Mouse (Mus musculus): ENCODE measurements around the gene Eif3l. TPM values are rescaled to one million over a fixed set of nuclear protein-coding genes. Genes with fewer than 3 reads are reported as not detected.

The Eif3l gene
- polyA plus RNA-seq, 1 experiment from 2014 or later = 199 TPM

DNA sequence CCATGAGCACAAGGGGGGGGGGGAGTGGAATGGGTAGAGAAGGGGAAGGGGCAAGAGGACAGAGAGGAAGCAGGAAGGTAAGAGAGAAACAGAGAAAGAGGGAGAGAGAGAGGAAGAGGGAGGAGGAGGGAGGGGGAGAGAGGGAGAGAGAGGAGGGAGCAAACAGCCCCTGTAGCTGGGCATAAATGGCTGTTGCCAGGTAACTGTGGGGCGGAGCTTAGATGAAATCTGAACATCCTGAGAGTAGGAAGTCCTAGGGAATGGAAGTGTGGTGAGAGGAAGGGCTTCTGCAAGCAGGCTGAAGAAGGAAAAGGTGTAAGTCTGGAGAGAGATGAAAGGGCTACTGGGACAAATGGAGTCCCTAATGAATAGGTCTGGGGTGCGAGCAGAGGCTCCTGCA lies 8.7 kb upstream of the Eif3l start:
- ATAC-seq (replicated peaks; ENCODE audit: low FRiP score, low read depth) (no peak), DNase-seq (ENCODE audit: low spot score) (peak; percentile 58)
- Histone ChIP-seq H3K36me3 (ENCODE audit: insufficient read depth, low read length) (no peaks in the 10 kb centered on the region), H3K27ac (no peak overlapping the region), H3K27me3 (ENCODE audit: insufficient read depth, low read length) (no peaks in the 10 kb centered on the region), H3K4me1 (replicated peaks; ENCODE audit: insufficient read depth, low read length) (no peaks in the 10 kb centered on the region; the same call in 1 of the 2 replicates), H3K4me3 (replicated peaks; ENCODE audit: low read depth, low read length) (no peak overlapping the region), H3K9ac (ENCODE audit: low read depth, low read length) (no peak overlapping the region), H3K9me3 (replicated peaks; ENCODE audit: low read length) (no peaks in the 10 kb centered on the region), H3K4me2 (ENCODE audit: low read length) (no peak overlapping the region)
- 26% methylated on average over 2 of the region's 2 CpGs for WGBS
- TF ChIP-seq CTCF (IDR thresholded peaks at IDR 0.05; ENCODE audit: low read depth) = no peak

DNA sequence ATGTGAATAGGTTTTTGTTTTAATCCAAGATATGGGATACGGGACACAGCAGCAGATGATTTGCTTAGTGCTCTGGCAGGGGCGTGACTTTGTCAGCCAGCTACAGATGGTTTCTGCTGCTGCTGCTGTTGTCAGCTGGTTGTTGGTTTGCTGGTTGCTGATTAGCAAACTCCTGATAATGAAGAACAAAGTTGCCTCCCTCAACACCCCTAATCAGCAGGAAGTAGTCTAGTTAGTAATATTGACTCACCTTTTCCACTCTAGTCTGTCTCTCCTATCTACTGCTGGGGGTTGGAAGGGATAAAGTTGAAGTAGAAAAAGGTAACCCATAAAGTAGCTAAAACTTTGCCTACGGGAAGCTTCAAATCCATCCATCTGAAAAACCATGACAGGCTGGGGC lies 7.3 kb upstream of the Eif3l start:
- H3K27me3 ChIP-seq (ENCODE audit: insufficient read depth, low read length) = no peaks in the 10 kb centered on the region
- H3K9ac ChIP-seq (ENCODE audit: low read depth, low read length) = no peak overlapping the region
- 73% methylated on average over 3 of the region's 3 CpGs for WGBS
- no peak overlapping the region for H3K27ac ChIP-seq
- H3K4me1 ChIP-seq (replicated peaks; ENCODE audit: insufficient read depth, low read length) = no peaks in the 10 kb centered on the region; the same call in 1 of the 2 replicates
- no peak for DNase-seq (ENCODE audit: low spot score)
- H3K4me2 ChIP-seq (ENCODE audit: low read length) = no peak overlapping the region
- no peak for TF ChIP-seq CTCF (IDR thresholded peaks at IDR 0.05; ENCODE audit: low read depth)
- no peaks in the 10 kb centered on the region for H3K36me3 ChIP-seq (ENCODE audit: insufficient read depth, low read length)
- no peak for ATAC-seq (replicated peaks; ENCODE audit: low FRiP score, low read depth)
- H3K9me3 ChIP-seq (replicated peaks; ENCODE audit: low read length) = no peaks in the 10 kb centered on the region
- no peak overlapping the region for H3K4me3 ChIP-seq (replicated peaks; ENCODE audit: low read depth, low read length)

DNA sequence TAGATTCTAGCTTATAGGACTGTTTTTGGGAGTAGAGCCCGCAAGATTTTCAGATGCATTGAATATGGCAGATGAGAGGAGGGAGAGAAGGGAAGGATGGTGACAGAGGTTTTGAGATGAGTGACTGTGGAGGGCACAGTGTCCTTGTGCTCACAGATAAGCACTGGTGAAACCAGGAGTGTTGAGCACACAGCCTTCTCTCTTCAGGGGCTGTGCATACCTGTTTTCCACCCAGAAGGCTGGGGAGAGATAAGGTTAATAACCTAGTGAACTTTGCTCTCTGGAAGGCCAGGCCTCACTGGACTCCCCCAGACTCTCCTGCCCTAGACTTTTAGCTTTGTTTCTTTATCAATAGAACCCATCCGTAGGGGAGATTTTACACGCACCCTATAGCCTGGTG lies 6.6 kb upstream of the Eif3l start:
- no peak overlapping the region for H3K4me3 ChIP-seq (replicated peaks; ENCODE audit: low read depth, low read length)
- DNase-seq (ENCODE audit: low spot score) (no peak), ATAC-seq (replicated peaks; ENCODE audit: low FRiP score, low read depth) (no peak)
- no peak overlapping the region for H3K4me2 ChIP-seq (ENCODE audit: low read length)
- H3K36me3 ChIP-seq (ENCODE audit: insufficient read depth, low read length) = no peaks in the 10 kb centered on the region
- WGBS = 78% methylated on average over 3 of the region's 3 CpGs
- no peaks in the 10 kb centered on the region for H3K9me3 ChIP-seq (replicated peaks; ENCODE audit: low read length)
- H3K27me3 ChIP-seq (ENCODE audit: insufficient read depth, low read length) = no peaks in the 10 kb centered on the region
- H3K4me1 ChIP-seq (replicated peaks; ENCODE audit: insufficient read depth, low read length) = no peaks in the 10 kb centered on the region; the same call in 1 of the 2 replicates
- no peak overlapping the region for H3K27ac ChIP-seq
- TF ChIP-seq CTCF (IDR thresholded peaks at IDR 0.05; ENCODE audit: low read depth) = no peak
- H3K9ac ChIP-seq (ENCODE audit: low read depth, low read length) = no peak overlapping the region

DNA sequence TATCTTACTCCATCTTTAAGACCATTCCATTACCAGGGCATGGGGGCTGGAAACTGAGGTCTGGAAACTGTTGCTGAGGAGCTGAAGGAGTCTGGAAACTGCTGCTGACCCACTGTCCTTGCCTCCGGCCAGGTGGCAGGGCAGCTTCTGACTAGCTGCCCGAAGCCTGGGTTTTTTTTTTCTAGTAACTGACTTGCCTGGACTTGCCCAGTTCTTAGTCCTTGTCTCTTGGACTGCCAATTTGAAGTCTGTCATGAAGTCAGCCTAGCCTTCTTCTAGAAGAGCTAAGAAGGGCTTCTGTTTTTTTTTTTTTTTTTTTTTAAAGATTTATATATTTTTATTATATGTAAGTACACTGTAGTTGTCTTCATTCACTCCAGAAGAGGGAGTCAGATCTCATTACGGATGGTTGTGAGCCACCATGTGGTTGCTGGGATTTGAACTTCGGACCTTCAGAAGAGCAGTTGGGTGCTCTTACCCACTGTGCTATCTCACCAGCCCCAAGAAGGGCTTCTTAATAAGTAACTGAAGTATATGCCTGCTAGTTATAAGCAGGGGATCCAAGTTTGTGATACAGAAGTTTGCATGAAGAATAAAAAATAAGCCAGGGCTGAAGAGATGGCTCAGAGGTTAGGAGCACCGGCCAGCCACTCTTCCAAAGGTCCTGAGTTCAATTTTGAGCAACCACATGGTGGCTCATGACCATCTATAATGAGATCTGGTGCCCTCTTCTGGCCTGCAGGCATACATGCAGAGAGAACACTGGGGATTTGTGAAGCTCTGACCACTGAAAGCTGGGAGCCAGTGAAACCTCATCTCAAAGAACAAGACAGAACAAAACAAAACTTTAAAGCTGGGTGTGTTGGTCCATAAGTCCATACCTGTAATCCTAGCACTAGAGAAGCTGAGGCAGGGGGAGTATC lies 3.6 kb upstream of the Eif3l start:
- Histone ChIP-seq H3K4me3 (replicated peaks; ENCODE audit: low read depth, low read length) (no peak overlapping the region), H3K9me3 (replicated peaks; ENCODE audit: low read length) (no peaks in the 10 kb centered on the region), H3K4me1 (replicated peaks; ENCODE audit: insufficient read depth, low read length) (peaks cover 12% of the 10 kb centered on the region; the same call in 1 of the 2 replicates), H3K27ac (no peak overlapping the region), H3K4me2 (ENCODE audit: low read length) (no peak overlapping the region), H3K36me3 (ENCODE audit: insufficient read depth, low read length) (no peaks in the 10 kb centered on the region), H3K9ac (ENCODE audit: low read depth, low read length) (no peak overlapping the region), H3K27me3 (ENCODE audit: insufficient read depth, low read length) (no peaks in the 10 kb centered on the region)
- peak; percentile 76 for DNase-seq (ENCODE audit: low spot score)
- TF ChIP-seq CTCF (IDR thresholded peaks at IDR 0.05; ENCODE audit: low read depth) = peak; percentile 90
- no peak for ATAC-seq (replicated peaks; ENCODE audit: low FRiP score, low read depth)
- 67% methylated on average over 5 of the region's 5 CpGs for whole genome bisulfite sequencing

DNA sequence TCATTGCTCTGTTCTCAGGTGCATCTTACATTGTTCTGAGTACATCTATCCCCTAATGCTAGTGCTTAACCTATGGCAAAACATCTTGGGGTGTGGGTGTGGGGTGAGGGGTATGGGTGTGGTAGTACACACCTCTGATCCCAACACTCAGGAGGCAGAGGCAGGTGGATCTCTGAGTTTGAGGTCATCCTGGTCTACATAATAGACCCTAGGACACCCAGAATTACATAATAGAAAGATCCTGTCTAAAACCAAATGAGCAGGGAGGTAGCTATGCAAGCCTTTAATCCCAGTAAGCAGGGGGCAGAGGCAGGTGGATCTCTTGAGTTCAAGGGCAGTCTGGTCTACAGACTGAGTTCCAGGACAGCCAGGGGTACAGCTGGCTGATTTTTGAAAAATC lies 1.2 kb upstream of the Eif3l start:
- ATAC-seq (replicated peaks; ENCODE audit: low FRiP score, low read depth) = no peak
- TF ChIP-seq CTCF (IDR thresholded peaks at IDR 0.05; ENCODE audit: low read depth) = no peak
- no peak overlapping the region for H3K9ac ChIP-seq (ENCODE audit: low read depth, low read length)
- DNase-seq (ENCODE audit: low spot score) = no peak
- H3K36me3 ChIP-seq (ENCODE audit: insufficient read depth, low read length) = peaks cover 9% of the 10 kb centered on the region; the same call in 1 of the 2 replicates
- H3K4me2 ChIP-seq (ENCODE audit: low read length) = no peak overlapping the region
- H3K27me3 ChIP-seq (ENCODE audit: insufficient read depth, low read length) = no peaks in the 10 kb centered on the region
- H3K4me1 ChIP-seq (replicated peaks; ENCODE audit: insufficient read depth, low read length) = peaks cover 12% of the 10 kb centered on the region; the same call in 1 of the 2 replicates
- H3K27ac ChIP-seq = no peak overlapping the region
- H3K9me3 ChIP-seq (replicated peaks; ENCODE audit: low read length) = no peaks in the 10 kb centered on the region
- H3K4me3 ChIP-seq (replicated peaks; ENCODE audit: low read depth, low read length) = no peak overlapping the region

DNA sequence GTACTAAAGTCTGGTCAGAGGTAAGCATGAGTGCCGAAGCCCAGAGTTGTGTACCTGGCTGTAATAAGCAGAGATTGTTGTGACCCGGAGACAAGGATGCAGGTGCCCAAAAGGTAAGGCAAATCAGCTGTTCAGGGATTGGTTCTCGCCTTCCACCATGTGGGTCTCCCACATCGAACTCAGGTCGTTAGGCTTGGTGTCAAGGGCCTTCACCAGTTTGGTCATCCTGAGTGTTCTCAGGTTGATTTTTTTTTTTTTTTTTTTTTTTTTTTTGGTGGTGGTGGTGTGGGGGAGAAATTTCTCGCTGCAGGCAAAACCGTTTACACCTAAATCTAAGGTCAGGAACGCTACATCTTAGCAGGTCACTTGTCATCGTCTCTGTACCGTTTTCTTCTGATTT lies 533 bp upstream of the Eif3l start:
- DNase-seq (ENCODE audit: low spot score) = no peak
- no peak for ATAC-seq (replicated peaks; ENCODE audit: low FRiP score, low read depth)
- peak overlapping the region; percentile 81 for H3K4me2 ChIP-seq (ENCODE audit: low read length)
- H3K27me3 ChIP-seq (ENCODE audit: insufficient read depth, low read length) = no peaks in the 10 kb centered on the region
- 32% methylated on average over 10 of the region's 10 CpGs for WGBS
- peaks cover 15% of the 10 kb centered on the region for H3K36me3 ChIP-seq (ENCODE audit: insufficient read depth, low read length)
- H3K4me3 ChIP-seq (replicated peaks; ENCODE audit: low read depth, low read length) = peak overlapping the region; percentile 79
- H3K9ac ChIP-seq (ENCODE audit: low read depth, low read length) = peak overlapping the region; percentile 80
- no peak for TF ChIP-seq CTCF (IDR thresholded peaks at IDR 0.05; ENCODE audit: low read depth)
- no peaks in the 10 kb centered on the region for H3K9me3 ChIP-seq (replicated peaks; ENCODE audit: low read length)
- peak overlapping the region; percentile 85 for H3K27ac ChIP-seq
- peaks cover 12% of the 10 kb centered on the region; the same call in 1 of the 2 replicates for H3K4me1 ChIP-seq (replicated peaks; ENCODE audit: insufficient read depth, low read length)
